Mouse (Mus musculus): ENCODE results near the gene Trim2.

Gene Trim2

DNA sequence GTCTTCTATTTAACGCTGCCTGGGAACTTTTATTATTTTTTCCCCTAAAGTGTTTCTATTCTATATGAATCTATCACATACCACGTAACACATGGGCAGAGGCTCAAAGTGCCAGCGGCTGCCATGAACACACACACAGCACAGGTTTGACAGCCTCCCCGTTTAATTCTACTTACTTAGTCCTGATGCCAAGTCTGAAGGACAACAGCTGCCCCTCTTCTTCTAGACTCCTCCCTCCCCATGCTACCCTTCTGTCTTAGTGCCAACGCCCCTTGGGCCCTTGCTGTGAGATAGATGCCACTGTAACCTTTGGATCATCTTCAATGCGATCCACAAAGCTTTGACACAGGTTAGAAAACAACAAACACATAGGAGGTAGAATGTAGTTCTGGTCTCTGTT, 44.8 kb downstream of the Trim2 start:
- Histone ChIP-seq H3K36me3 (ENCODE audit: control insufficient read depth, insufficient read depth, low read length, poor library complexity, severe bottlenecking) (no peaks in the 10 kb centered on the region), H3K27me3 (ENCODE audit: control insufficient read depth, insufficient read depth, low read length, poor library complexity, severe bottlenecking) (no peaks in the 10 kb centered on the region)
- DNase-seq (ENCODE audit: low read depth, low spot score) = no peak

DNA sequence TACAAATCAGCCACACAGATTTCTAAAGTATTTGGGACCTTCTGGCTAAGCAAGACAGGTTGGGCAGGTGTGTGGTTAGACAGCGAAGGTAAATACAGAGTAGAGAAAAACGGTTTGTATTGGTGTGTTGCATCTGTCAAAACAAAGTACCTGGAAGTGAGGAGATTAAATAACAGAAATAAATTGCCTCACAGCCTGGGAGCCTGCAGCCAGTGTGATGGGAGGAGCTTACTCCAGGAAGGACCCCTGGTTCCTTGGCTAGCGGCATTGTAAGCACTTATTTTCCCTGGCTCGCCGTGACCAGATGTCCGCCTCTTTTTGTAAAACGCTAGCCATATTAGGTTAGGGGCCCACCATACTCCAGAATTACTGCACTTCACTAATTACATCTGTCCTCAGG, 45.8 kb downstream of the Trim2 start:
- DNase-seq (ENCODE audit: low read depth, low spot score) = no peak
- Histone ChIP-seq H3K27me3 (ENCODE audit: control insufficient read depth, insufficient read depth, low read length, poor library complexity, severe bottlenecking) (no peaks in the 10 kb centered on the region), H3K36me3 (ENCODE audit: control insufficient read depth, insufficient read depth, low read length, poor library complexity, severe bottlenecking) (no peaks in the 10 kb centered on the region)

DNA sequence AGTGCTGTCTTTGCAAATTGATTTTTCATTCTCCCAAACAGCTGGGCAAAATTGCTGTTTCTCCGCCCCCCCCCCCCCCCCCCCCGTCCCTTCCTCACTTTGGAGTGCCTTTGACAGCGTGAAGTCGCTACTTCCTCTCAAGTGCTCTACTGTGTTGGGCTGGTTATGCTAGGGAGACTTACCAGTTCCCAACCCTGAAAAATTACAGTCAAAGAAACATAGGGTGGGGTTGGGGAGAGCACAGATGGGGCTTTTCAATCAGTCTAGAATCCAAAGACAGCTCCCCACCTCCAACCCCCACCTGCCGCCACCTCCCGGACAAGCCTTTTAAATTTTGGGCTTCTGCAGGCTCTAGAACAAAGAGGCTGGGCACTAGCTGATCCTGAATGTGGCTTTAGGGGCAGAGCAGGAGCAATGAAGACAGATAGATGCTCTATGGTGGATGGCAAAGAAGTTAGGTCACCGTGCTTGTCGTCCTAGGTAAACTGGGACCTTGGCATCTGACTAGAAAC, 46.6 kb downstream of the Trim2 start:
- DNase-seq (ENCODE audit: low read depth, low spot score) = no peak
- Histone ChIP-seq H3K27me3 (ENCODE audit: control insufficient read depth, insufficient read depth, low read length, poor library complexity, severe bottlenecking) (no peaks in the 10 kb centered on the region), H3K36me3 (ENCODE audit: control insufficient read depth, insufficient read depth, low read length, poor library complexity, severe bottlenecking) (no peaks in the 10 kb centered on the region)

DNA sequence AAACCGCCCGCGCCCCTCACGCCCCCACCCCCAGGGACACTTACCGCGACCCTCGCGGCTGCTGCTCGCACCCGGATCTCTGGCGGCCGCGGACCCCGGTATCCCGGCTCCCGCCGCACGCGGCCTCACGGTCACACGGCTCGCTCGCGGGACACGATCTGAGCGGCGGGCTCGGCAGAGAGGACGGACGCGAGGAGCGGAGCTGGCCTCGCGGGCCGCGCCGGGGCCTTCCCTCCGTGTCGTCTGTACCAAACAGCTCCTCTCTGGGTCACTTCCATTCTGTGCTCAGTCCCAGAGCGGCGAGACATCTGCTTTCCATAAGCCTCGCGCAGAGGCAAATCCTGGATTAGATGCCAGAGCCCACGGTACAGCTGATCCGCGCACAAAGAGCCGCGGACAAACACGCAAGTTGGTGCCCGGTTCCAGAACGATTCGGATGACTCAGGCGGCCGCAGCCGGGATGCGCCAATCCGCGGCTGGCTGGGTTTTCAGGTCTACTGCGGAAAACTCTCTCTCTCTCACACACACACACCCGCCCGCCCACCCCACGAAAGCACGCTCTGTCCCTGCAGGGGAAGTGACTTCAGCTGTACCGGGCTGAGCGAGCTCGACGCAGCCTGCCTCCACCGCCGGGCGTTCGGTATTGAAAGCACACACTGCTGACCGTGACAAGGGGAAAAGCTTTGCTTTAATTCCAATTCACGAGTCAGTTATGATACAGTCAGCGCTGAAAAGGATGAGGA, 47.2 kb downstream of the Trim2 start:
- DNase-seq (ENCODE audit: low read depth, low spot score) = peak; percentile 70
- H3K36me3 ChIP-seq (ENCODE audit: control insufficient read depth, insufficient read depth, low read length, poor library complexity, severe bottlenecking) = no peaks in the 10 kb centered on the region
- H3K27me3 ChIP-seq (ENCODE audit: control insufficient read depth, insufficient read depth, low read length, poor library complexity, severe bottlenecking) = no peaks in the 10 kb centered on the region

DNA sequence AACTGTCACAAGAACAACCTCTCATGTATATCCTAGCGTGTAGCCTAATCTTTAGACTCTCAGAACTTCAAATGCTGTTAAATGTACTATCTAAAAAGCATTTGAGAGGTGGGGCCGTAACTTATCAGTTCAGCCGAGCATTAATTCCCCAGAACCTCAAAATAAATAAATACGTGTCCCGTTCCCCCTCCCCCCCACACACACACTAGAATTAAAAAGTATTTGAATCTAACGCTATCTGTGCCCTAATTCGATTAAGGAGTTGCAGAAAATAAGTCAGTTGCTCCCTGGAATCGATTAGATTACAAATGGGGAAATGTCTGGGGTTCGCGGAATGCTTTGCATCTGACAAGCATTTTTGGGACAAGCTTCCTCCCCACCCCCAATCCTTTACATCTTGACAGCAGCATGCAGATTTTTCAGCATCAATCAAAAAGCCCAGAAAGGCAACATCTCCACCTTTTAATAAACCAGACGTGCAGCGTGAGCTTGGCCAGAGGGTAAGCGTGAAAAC, 48.1 kb downstream of the Trim2 start:
- Histone ChIP-seq H3K36me3 (ENCODE audit: control insufficient read depth, insufficient read depth, low read length, poor library complexity, severe bottlenecking) (no peaks in the 10 kb centered on the region), H3K27me3 (ENCODE audit: control insufficient read depth, insufficient read depth, low read length, poor library complexity, severe bottlenecking) (no peaks in the 10 kb centered on the region)
- DNase-seq (ENCODE audit: low read depth, low spot score) = no peak

DNA sequence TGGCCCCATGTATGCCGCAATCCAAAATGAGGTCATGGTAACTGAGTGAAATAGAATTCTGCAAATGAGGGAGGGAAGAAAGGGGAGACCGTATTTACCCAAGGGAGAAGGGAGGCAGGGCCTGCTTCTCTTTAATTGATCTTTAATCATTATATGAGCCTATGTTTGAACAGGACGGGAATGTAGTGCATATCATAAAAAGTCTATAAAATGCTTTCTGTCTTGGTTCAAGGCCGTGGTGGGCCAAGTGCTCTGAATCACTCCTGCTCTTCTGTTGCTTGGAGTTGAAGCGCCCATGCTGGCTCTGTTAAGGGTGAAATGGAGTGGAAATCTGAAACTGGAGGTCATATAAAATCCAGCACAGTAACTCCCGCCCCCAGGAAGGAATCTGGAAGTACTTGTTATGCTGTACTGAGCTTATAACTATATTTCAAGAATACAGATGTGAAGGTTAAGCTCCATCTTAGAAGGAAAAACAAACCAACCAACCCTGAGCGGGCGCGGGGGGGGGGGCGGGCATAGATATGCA, 48.6 kb downstream of the Trim2 start:
- DNase-seq (ENCODE audit: low read depth, low spot score) = no peak
- Histone ChIP-seq H3K27me3 (ENCODE audit: control insufficient read depth, insufficient read depth, low read length, poor library complexity, severe bottlenecking) (no peaks in the 10 kb centered on the region), H3K36me3 (ENCODE audit: control insufficient read depth, insufficient read depth, low read length, poor library complexity, severe bottlenecking) (no peaks in the 10 kb centered on the region)

DNA sequence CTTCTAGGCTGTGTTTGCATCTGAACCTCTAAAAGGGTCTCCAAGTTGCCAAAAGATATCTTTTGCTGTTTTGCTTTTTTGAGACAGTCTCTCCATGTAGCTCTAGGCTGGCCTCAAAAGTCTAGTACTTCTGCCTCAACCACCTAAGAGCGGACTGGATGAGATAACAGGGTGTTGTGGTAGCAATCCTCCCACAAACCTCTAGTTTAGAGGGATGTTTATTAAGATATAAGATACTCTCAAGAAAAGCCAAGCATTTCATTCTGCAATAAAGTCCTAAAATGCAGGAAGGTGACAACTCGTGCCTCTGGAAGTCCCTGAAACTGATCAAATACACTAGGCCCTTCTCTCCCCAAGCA, 52.2 kb downstream of the Trim2 start:
- no peaks in the 10 kb centered on the region for H3K27me3 ChIP-seq (ENCODE audit: control insufficient read depth, insufficient read depth, low read length, poor library complexity, severe bottlenecking)
- no peak for DNase-seq (ENCODE audit: low read depth, low spot score)
- H3K36me3 ChIP-seq (ENCODE audit: control insufficient read depth, insufficient read depth, low read length, poor library complexity, severe bottlenecking) = no peaks in the 10 kb centered on the region

DNA sequence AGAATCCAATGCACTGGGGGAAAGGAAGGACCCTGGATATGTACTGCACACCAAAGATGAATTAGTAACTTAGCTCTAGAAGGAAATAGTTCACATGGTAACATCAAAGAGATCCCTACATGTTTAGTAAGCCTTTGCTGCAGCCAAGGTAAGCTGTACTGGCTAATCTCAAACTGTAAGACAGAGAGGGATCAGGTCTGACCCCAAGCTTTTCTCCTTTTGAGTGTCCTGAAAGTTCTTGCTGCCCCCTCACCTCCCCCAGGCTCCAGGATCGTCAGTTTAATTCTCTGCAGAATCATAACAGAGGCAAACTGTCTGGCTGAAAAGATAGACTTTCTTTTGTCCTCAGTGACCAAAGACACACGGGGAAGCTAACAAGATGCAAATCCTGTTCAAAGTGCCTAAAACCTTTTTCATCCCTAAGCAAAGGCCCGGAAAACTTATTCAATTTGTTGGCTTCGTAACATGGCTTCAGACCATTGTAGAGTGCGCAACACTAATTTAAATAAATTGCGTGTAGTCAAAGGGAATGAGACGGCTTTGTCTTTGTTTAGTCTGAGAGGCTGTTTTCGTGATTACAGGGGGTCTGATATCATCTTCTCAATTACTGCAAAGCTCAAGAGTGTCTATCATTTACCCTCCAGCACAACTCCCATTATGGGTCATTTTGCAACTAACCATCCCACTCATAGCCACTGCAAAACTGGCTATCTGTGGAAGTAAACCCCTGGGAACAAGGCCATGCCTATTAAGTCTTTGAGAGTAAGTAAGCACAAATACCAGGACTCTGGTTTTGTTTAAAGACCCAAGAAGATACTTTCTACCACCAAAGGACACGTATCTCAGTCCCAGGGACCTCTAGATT, 52.8 kb downstream of the Trim2 start:
- Histone ChIP-seq H3K27me3 (ENCODE audit: control insufficient read depth, insufficient read depth, low read length, poor library complexity, severe bottlenecking) (no peaks in the 10 kb centered on the region), H3K36me3 (ENCODE audit: control insufficient read depth, insufficient read depth, low read length, poor library complexity, severe bottlenecking) (no peaks in the 10 kb centered on the region)
- DNase-seq (ENCODE audit: low read depth, low spot score) = no peak

DNA sequence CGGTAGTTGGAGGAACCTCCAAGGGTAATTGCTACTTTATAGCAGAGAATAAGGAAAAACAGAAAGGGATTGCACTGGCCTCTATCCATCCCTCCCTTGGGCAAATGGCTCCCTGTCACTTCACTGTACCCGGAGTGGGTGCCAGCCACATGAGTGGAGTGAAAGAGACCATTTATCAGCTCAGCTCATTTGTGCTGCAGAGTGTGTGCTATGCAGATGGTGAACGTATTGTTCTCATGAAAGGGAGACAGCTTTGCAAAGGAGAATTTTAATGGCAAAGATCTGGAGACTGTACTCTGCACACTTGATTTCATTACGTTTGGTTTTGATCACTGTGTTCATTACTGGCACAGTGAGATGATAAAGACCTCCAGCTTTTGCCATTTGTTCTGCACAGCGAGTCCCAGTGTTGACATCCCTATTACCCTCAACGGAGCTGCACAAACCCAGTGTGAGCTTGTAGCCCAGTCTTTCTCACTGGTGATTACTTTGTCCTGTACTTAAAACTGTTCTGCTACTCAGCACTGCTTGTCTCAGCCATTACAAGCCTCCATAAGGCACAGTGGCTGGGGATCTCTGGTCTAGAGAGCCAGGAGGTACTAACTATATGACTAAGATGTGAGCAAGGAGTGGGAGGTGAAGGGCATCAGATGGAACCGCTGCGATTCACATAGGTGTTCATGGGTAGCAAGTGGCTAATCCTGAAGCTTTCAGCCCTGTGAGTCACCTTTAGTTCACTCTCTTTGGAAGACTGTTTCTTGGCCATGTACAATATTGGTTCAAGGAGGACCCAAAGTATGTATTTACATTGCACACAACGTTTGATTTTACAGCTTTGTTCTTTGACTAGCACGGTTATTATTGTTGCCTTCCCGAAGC, 53.7 kb downstream of the Trim2 start:
- no peaks in the 10 kb centered on the region for H3K36me3 ChIP-seq (ENCODE audit: control insufficient read depth, insufficient read depth, low read length, poor library complexity, severe bottlenecking)
- DNase-seq (ENCODE audit: low read depth, low spot score) = no peak
- no peaks in the 10 kb centered on the region for H3K27me3 ChIP-seq (ENCODE audit: control insufficient read depth, insufficient read depth, low read length, poor library complexity, severe bottlenecking)

DNA sequence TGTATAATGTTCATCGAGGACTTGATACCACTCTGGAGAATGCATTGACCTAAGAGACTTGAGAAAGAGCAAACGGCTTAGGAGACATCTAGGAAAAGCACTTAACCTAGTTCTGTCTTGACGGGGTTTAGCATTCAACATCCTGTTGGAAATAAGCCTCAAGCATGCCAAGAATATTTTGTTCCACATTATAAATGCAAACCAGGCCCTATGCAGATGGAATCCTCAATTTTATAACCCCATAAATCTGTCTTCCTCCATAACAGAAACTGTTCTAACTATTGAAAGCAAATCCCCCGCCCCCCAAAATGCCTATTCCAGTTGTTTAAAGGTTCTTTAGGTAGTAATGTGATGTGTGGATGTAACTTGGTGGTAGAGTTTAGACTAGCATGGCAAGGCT, 55.0 kb downstream of the Trim2 start:
- H3K27me3 ChIP-seq (ENCODE audit: control insufficient read depth, insufficient read depth, low read length, poor library complexity, severe bottlenecking) = no peaks in the 10 kb centered on the region
- no peaks in the 10 kb centered on the region for H3K36me3 ChIP-seq (ENCODE audit: control insufficient read depth, insufficient read depth, low read length, poor library complexity, severe bottlenecking)
- no peak for DNase-seq (ENCODE audit: low read depth, low spot score)

DNA sequence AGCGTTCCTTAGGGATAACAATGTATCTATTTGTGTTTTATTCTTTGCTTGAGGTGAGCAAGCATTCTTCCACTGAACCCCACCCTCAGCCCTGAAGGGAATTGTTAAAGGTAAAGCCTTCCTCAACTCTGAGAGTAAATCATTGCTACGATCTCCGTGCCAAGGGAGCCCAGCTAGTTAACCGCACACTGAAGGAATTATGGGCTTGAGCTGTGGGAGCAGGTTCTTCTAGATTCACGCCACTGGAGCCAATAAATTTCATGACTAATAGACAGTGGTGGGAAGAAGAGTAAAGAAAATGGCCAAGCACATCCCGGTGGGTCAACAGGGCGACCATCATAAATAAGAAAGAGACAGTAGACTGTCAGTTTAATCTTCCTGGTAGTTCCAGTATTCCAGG, 56.4 kb downstream of the Trim2 start:
- DNase-seq (ENCODE audit: low read depth, low spot score) = no peak
- no peaks in the 10 kb centered on the region for H3K27me3 ChIP-seq (ENCODE audit: control insufficient read depth, insufficient read depth, low read length, poor library complexity, severe bottlenecking)

DNA sequence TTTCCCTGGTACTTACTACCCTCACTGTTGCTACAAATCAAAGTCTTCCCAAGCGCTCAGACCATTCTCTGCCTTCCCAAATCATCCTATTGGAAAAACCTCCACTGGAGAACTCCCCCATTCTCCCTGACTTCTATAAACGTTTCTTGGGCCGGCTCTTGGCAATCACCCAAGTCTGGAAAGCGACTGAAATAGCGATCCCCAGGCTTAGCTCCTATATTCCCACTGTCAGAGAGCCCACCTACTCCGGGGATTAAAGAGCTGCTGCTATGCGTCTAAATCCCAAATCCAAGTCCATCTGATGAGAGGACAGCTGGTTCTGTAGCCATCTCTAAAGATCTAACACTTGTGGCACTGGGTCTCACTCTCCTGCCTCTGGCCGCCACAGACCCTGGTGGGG, 58.9 kb downstream of the Trim2 start:
- Histone ChIP-seq H3K27me3 (ENCODE audit: control insufficient read depth, insufficient read depth, low read length, poor library complexity, severe bottlenecking) (no peaks in the 10 kb centered on the region), H3K36me3 (ENCODE audit: control insufficient read depth, insufficient read depth, low read length, poor library complexity, severe bottlenecking) (no peaks in the 10 kb centered on the region)
- DNase-seq (ENCODE audit: low read depth, low spot score) = no peak

More for the DNA sequence above, 56.4 kb downstream of the Trim2 start:
- no peaks in the 10 kb centered on the region for H3K36me3 ChIP-seq (ENCODE audit: control insufficient read depth, insufficient read depth, low read length, poor library complexity, severe bottlenecking)

DNA sequence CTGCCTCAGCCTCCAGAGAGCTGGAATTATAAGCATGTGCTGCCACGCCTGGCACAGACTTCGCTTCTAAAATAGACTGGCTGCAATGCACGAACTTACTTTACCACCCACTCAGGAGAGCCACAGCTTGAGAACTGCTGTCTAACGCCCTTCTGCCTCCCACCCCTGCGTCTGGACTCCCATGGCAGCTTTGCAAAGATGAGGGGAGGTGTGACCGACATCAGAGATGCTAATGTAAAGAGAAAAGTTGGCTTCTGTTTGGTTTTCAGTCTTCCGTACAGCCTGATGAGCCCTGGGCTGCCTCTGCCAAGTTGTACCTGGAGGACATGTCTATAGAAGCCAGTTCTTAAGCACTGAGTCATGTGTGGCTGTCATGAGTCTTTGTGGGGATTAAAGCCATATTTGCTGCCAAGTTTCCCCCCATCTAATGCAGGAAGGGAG, 60.2 kb downstream of the Trim2 start:
- no peak for DNase-seq (ENCODE audit: low read depth, low spot score)
- Histone ChIP-seq H3K36me3 (ENCODE audit: control insufficient read depth, insufficient read depth, low read length, poor library complexity, severe bottlenecking) (no peaks in the 10 kb centered on the region), H3K27me3 (ENCODE audit: control insufficient read depth, insufficient read depth, low read length, poor library complexity, severe bottlenecking) (no peaks in the 10 kb centered on the region)

DNA sequence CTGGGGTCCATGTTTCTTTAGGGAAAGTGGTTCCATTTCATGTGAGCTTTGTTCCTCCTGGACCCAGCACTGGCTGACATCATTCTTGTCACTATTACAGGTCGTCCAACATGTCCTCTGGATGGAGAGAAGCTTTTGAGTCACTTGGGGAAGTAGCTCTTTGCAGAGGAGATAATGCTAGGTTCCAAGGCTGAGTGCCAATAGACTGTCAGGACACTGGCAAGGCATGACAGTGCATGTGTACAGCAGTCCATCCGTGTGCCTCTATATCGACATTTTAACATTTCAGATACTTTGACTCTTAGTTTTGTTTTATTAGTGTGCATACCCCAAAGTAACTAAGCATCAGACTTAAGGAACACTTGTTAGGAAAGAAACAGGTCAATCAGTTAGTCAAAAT, 63.6 kb downstream of the Trim2 start:
- no peaks in the 10 kb centered on the region for H3K36me3 ChIP-seq (ENCODE audit: control insufficient read depth, insufficient read depth, low read length, poor library complexity, severe bottlenecking)
- no peaks in the 10 kb centered on the region for H3K27me3 ChIP-seq (ENCODE audit: control insufficient read depth, insufficient read depth, low read length, poor library complexity, severe bottlenecking)
- no peak for DNase-seq (ENCODE audit: low read depth, low spot score)

Data from splenic B cell, adult 2 months (primary cell).